Mouse (Mus musculus): Measurements from ENCODE around the gene Serpina3a.
A peak's percentile ranks its signal among the peaks of the same experiment; 100 is the strongest.
"Not testable (repeated sequence)": the region's sequence is repeated elsewhere in the genome, so short reads cannot be mapped to it uniquely, and the experiment has no call there.

Serpina3a gene

DNA sequence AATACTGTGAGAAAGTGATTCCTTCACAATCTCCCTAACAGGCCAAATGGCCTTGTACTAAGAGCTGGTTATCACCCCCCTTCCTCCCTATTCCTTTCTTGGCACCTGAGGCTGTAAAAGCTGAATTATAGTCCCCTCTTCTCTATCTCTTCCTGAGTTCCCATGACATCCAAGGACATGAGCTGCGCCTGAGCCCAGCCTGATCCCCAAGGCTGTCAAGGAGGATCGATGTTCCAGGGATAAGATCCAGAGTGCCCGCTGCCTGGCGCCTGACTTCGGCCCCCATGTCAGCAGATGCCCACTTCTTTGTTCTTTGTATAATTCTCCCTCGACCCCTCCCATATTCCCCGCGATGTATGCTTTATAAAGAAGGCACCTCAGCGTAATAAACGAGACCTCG lies at the start of gene Serpina3a:
TSS of gene Serpina3a (plus strand) at position 392 of the 400 bp plus-strand sequence.
- DNase-seq (ENCODE audit: extremely low spot score), result not testable (repeated sequence)

DNA sequence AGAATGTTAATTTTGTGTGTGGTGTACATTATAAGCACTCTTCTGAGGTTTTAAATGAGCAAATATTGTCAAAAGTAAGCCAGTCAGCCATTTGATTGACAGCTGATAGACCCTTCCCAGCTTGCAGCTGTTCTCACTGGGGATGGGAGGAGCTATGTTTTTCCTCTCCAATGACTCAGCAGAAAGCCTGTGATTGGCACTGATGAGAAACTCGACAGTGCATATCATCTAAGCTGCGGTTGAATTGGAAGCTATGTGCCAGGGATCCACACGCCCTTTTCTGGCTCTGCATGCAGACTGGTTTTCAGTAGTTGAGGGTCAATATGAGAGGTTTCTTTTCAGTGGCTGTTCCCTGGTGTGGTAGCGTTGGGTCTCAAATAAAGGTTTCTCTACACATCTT lies 48.0 kb upstream of the Serpina3a start:
- no peak for DNase-seq (ENCODE audit: extremely low spot score)

DNA sequence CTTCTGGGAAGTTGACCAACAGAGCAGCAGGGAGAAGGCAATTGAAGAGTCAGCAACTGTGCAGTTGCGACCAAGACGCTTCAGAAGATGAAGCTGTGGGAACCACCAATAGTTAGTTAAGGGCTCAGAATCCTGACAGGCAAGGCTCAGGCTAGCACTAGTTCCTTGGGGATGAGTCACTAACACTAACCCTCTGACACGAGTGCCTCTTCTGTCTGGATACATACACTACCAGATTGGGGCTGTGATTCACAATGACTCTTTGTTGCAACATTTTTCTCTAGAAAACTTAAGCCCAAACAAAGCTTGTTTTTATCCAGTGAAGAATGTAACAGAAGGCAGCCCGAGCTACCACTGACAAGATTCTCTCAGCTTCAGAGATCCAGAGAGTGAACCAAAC lies 47.5 kb upstream of the Serpina3a start:
- no peak for DNase-seq (ENCODE audit: extremely low spot score)

GRCm38 (mm10) chr12:104066241-104066640 lies 46.3 kb upstream of the Serpina3a start:
- peak; percentile 71 for DNase-seq (ENCODE audit: extremely low spot score)

DNA sequence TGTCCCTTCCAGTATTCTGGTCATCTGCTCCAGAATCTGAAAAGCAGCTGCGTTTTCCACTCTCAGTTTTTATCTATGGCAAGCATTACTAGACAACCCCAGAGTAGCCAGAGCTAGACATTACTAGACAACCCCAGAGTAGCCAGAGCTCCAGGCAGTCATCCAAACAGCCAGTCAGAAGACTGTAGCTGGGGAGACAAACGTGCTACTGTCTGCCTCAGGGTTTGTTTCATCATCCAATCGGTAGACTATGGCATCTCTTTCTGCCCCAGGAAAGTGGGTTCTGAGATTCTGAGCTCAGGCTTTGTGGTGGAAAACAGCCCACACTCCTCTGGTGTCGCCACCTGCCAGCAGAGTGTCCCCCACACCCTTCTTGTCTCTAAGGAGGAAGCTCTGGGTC lies 45.0 kb upstream of the Serpina3a start:
- peak; percentile 7 for DNase-seq (ENCODE audit: extremely low spot score)

DNA sequence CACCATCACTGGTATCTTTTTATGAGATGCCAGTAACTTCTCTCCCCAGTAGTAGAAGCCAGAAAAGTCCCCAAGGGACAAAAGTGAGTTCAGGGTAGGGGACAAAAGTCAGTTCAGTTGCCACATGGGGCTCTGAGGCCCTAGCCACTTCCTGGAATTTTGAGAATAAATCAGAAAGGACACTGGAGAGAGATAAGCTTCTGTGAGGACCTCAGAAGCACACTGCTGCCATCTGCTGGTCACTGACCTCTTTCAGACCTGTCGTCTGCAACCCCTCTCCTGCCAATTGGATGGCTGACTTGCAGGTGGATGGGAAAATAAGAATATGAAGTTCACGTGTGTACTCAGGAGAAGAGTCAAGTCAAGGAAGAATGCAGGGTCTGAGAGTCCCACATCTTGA lies 42.9 kb upstream of the Serpina3a start:
- peak; percentile 67 for DNase-seq (ENCODE audit: extremely low spot score)

DNA sequence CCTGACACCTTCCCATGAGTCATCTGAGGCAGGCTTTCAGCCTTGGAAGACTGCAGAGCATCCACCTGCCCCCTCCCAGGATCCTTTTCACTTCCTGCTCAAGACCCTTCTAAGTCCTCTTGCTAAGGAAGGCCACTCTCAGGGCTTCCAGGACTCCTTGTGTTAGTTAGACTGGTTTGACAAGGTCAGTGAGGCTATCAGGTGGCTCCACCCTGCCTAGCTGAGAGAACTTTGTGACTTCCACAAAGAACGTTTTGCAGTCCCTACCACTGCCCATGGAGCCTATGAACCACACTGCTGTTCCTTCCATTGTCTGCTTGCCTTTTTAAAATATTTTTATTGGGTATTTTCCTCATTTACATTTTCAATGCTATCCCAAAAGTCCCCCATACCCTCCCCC lies 40.8 kb upstream of the Serpina3a start:
- no peak for DNase-seq (ENCODE audit: extremely low spot score)

GRCm38 (mm10) chr12:104072286-104072685 lies 40.2 kb upstream of the Serpina3a start:
- DNase-seq (ENCODE audit: extremely low spot score), result no peak

DNA sequence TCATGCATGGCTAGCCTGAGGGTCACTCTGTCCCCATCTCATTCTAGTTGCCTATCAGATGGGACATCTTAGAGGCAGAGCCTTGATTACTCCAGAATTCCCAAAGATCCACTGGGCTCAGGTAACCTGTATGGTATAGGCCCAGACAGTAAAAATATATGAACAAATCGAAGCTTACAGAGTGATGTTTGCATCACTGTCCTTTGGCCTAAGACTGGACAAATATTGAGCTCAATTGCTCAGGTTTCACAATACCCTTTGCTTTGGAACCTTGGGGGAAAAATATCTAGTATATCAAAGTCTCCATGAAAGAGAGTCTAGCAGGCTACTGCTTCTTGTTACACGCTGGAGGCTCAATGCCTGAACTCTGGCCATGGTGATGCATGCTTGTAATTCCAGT lies 22.4 kb upstream of the Serpina3a start:
- DNase-seq (ENCODE audit: extremely low spot score), result no peak

- no peak for DNase-seq (ENCODE audit: extremely low spot score)
These were observed 21.2 kb upstream of the Serpina3a start for GRCm38 (mm10) chr12:104091303-104091702.

GRCm38 (mm10) chr12:104100768-104101167 lies 11.8 kb upstream of the Serpina3a start, which contains the start of gene Serpina5:
TSS of gene Serpina5 (plus strand) at chr12:104101113.
- DNase-seq (ENCODE audit: extremely low spot score), result no peak

DNA sequence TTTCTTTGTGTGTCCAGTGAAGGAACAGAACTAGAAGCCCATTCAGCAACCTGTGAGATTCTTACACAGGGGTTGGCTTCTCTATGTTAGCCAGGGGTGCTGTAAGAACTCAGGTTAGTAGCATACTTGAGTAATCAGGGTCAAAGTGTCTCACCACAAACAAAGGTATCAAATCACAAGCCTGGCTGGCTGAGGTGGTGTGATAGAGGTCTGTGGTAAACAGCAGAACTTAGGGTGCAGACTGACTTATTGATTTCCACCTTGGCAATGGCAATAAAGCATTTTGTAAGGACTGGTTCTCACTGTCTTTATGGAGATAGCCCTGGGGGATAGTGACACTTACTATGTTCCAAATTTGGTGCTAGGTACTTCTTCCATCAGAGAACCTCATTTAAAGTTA lies 6.7 kb upstream of the Serpina3a start:
- DNase-seq (ENCODE audit: extremely low spot score), result no peak

GRCm38 (mm10) chr12:104106919-104107318 lies 5.6 kb upstream of the Serpina3a start:
- DNase-seq (ENCODE audit: extremely low spot score), result no peak

DNA sequence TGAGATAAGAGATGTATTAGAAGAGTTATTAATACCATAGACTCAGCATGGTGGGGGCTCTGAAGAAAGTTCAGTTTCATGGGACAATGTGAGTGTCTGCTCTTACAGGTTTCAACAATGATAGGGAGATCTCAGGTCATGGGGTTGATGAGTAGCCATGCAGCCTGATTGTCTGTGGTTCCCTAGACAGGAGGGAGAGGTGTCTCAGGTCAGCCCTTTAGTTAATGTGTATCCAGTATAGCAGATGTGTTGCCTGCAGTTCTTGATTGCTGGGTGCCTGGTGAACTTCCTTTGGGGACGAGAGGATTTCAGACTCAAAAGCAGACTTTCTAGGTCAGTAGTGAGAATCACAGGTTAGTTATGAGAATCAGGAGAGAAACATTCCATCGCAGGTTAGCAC lies 4.0 kb upstream of the Serpina3a start:
- no peak for DNase-seq (ENCODE audit: extremely low spot score)

DNA sequence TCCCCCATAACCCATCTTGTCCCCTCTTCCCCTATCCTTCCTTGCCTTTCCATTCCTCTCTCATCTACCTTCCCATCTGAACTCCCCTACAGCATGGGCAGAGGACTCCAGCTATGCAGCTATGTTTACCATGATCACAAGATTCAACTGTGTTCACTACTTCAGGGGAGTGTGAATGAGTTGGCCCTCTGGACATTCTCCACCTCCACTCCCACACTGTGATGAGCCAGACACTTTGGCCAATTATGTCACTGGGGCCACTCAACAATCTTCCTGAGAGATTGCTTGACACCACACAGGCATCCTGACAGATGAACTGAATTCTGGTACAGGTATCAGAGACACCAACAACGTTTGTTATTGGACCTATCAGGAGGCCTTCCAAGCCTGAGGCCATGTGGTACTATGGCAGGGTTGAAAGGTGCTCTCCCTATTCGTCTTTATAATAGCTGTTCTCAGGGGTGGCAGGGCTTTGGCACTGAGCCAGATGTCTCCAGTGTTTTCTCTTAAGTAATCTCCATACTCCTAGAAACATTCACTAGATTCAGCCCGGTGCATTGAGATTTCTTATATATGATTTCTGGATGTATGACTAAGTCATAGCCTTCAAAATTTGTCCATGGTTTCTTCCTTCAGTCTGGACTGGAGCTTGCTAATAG lies 2.5 kb downstream of the Serpina3a start:
- no peak for DNase-seq (ENCODE audit: extremely low spot score)

DNA sequence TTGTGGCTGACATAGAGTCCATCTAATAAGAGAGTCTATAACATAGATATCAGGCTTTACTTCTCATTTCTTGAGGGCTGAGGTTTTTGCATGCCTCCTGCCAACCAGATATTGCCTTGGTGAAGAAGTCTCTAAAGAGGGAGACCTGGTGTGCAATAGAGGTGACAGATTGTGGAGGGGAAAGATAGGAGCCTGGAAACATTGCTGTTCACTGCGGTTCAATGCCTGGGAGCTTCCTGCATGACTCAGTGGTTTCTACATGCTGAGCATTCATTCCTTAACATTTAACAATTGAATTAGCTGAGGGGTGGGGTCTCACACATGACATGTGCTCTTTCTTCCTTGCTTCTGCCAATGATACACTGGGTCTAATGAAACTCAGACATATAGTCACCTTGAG lies 10.6 kb downstream of the Serpina3a start:
- no peak for DNase-seq (ENCODE audit: extremely low spot score)

DNA sequence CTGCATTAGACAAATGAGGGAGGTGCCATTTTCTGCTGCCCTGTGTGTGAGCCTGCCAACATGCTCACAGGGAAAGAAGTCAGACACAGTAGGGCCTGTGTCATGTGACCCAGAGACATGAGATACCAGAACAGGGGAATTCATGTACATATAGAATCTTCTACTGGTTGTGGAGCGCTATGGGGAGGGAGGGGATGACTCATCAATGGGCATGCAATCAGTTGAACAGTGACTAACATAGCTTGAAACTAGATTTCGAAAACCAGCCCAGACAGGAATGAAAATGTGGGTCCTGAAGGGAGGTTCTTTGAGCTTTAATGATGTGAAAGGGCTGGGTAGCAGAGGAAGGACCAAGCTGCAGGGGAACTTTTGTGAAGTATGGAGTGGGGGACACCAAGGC lies 11.5 kb downstream of the Serpina3a start:
- no peak for DNase-seq (ENCODE audit: extremely low spot score)

DNA sequence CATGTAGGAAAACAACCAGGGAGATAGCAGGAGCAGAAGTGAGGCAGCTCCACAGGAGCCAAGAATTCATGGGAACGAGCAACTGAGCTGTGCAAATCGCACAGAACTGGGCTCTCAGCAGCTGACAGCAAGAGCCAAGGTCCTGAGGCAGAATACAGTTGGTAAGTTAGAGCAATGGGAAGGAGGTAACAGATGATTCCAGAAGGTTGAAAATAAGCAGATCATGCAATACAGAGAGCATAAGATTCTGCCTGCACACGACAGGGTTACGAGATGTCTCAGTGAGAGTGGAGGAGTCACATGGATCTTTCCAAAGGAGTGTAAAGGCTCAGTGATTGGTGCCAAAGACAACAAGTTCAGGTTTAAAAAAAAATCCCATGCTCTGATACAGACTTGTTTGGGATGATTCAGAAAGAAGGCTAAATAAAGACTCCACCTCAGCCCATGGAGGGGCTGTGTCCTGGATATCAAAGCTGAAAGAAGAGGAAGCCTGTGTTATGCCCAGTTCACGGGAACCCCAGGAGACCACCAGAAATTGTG lies 12.6 kb downstream of the Serpina3a start:
- no peak for DNase-seq (ENCODE audit: extremely low spot score)

DNA sequence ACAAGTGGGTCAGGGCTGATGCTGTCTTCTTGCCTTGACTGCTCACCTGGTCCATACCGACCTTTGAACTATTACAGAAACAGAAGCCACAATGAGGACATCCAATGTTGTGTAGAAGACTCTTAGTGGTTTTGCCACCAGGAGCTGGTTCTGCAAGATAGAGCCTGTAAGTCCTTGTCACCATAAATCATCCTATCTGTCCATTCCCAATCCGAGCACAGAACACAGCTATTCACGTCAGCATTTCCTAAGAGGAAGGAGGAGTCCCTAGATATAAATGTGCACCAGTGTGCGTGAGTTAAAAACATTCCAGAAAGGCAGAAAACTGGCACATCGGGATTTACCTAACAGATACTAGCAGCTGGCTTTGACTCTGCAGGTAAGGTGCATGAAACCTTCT lies 15.2 kb downstream of the Serpina3a start, which contains the start of gene Serpina3b:
TSS of gene Serpina3b (plus strand) at position 301 of the 400 bp plus-strand sequence.
- no peak for DNase-seq (ENCODE audit: extremely low spot score)

- DNase-seq (ENCODE audit: extremely low spot score), result no peak
These were observed 18.5 kb downstream of the Serpina3a start for GRCm38 (mm10) chr12:104131041-104131440.

- no peak for DNase-seq (ENCODE audit: extremely low spot score)
These were observed 25.7 kb downstream of the Serpina3a start for GRCm38 (mm10) chr12:104138216-104138615.

DNA sequence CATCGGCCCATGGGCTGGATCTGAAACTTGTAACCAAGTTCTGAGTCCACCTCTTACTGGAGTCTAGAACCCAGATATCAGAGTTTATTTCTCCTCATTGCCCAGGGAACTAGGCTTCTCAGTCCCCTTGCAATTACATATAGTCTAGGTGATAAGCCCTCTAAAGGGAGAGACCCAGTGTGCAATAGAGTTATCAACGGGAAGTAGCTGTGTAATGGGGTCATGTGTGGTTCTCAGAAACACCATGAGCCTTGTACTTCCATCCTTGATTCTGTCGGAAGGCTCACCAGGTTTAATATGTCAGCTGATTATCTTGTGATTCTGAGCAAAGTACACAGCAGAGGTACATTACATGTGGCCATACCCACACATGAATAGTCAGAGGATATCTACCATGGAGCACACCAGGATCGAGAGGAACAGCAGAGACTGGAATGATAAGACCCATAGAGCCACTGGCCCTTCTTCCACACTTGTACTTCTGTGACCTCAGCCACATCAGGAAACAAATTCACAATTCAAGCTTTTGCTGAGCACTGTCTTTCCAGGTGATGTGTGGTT lies 28.1 kb downstream of the Serpina3a start:
- DNase-seq (ENCODE audit: extremely low spot score), result no peak

GRCm38 (mm10) chr12:104141506-104141905 lies 29.0 kb downstream of the Serpina3a start:
- DNase-seq (ENCODE audit: extremely low spot score), result no peak

All from embryo, embryonic 9.5 days (tissue).